Mouse (Mus musculus) CH12.LX (cell line): ENCODE data around the gene Slc13a4. TPM values are rescaled to one million over a fixed set of nuclear protein-coding genes. Genes with fewer than 3 reads are reported as not detected.

Experiments used
- DNase-seq: peaks from one replicate; pipeline ENCODE4 v3.0.0-alpha.2; 2013; ENCODE audit errors: extremely low read depth
- H3K27ac ChIP-seq: 2 replicates; pipeline ENCODE4 v1.5.1; 2012; ENCODE audit warnings: low read depth, mild to moderate bottlenecking, control low read depth, moderate library complexity; ENCODE audit not compliant: insufficient read depth
- H3K27me3 ChIP-seq: replicated peaks from 2 replicates; pipeline ENCODE3; 2012; ENCODE audit warnings: inconsistent platforms
- H3K36me3 ChIP-seq, 2 experiments: replicated peaks in 1 of 2; 2 replicates each; pipeline versions ENCODE3 to v1.6.1; 2012; ENCODE audit warnings: inconsistent platforms in 1 of 2, low read length in 1 of 2, mild to moderate bottlenecking in 1 of 2, mixed read lengths in 1 of 2, moderate library complexity in 1 of 2; ENCODE audit not compliant: control insufficient read depth in 1 of 2, insufficient read depth in 1 of 2
- H3K4me1 ChIP-seq, 2 experiments: 2 replicates each; pipeline ENCODE4 v1.6.1; 2012; ENCODE audit warnings: inconsistent platforms in 1 of 2, moderate library complexity in 1 of 2; ENCODE audit not compliant: insufficient read depth in 2 of 2, control insufficient read depth in 1 of 2
- H3K4me2 ChIP-seq: 2 replicates; pipeline ENCODE4 v1.6.1; 2012; ENCODE audit warnings: low read depth, mild to moderate bottlenecking, control low read depth; ENCODE audit not compliant: poor library complexity, insufficient read depth, severe bottlenecking
- H3K4me3 ChIP-seq, 3 experiments: fragments of 150-350 bp in 1 of 3; sonication (generic) in 1 of 3; replicated peaks in 1 of 3; 2 replicates each; pipeline versions ENCODE3 to v1.5.1; 2011 to 2012; ENCODE audit warnings: low read depth in 2 of 3, low read length in 2 of 3, mild to moderate bottlenecking in 2 of 3, moderate library complexity in 2 of 3, control low read depth in 1 of 3, improper control_type of control experiment in 1 of 3, inconsistent platforms in 1 of 3, mixed read lengths in 1 of 3; ENCODE audit not compliant: poor library complexity in 1 of 3
- H3K79me2 ChIP-seq: replicated peaks from 2 replicates; pipeline ENCODE4 v1.6.1; 2012; ENCODE audit warnings: mild to moderate bottlenecking, moderate library complexity; ENCODE audit not compliant: control insufficient read depth, poor library complexity, insufficient read depth, severe bottlenecking; ENCODE audit errors: extremely low read depth
- H3K9ac ChIP-seq: 2 replicates; pipeline ENCODE4 v1.6.1; 2012; ENCODE audit warnings: low read depth, mild to moderate bottlenecking, control low read depth, moderate library complexity; ENCODE audit not compliant: insufficient read depth
- H3K9me3 ChIP-seq: replicated peaks from 2 replicates; pipeline ENCODE3; 2012; ENCODE audit warnings: low read length, inconsistent platforms, mixed read lengths
- CHD1 ChIP-seq: IDR thresholded peaks from 2 replicates; pipeline ENCODE4 v1.6.1; 2012; ENCODE audit warnings: low read depth, low read length, improper control_type of control experiment, inconsistent platforms
- CTCF ChIP-seq, 2 experiments: IDR thresholded peaks in 1 of 2; conservative IDR thresholded peaks in 1 of 2; 2 replicates each; pipeline ENCODE4 v1.5.1; 2011 to 2012; ENCODE audit warnings: low read depth in 2 of 2, low read length in 2 of 2, improper control_type of control experiment in 1 of 2, inconsistent platforms in 1 of 2, mild to moderate bottlenecking in 1 of 2, moderate library complexity in 1 of 2
- ETS1 ChIP-seq: conservative IDR thresholded peaks from 2 replicates; pipeline ENCODE4 v1.6.1; 2012; ENCODE audit warnings: low read depth, mild to moderate bottlenecking, inconsistent platforms, low read length, improper control_type of control experiment, moderate library complexity
- MAZ ChIP-seq: IDR thresholded peaks from 2 replicates; pipeline ENCODE4 v1.6.1; 2012; ENCODE audit warnings: low read depth, mild to moderate bottlenecking, inconsistent platforms, low read length, improper control_type of control experiment, moderate library complexity
- MXI1 ChIP-seq: IDR thresholded peaks from 2 replicates; pipeline ENCODE4 v1.6.1; 2011; ENCODE audit warnings: mild to moderate bottlenecking, low read depth, low read length, improper control_type of control experiment
- USF1 ChIP-seq: IDR thresholded peaks from 2 replicates; pipeline ENCODE4 v1.6.1; 2014; ENCODE audit warnings: low read depth, mild to moderate bottlenecking, inconsistent platforms, low read length, improper control_type of control experiment
- USF2 ChIP-seq: conservative IDR thresholded peaks from 2 replicates; pipeline ENCODE4 v1.6.1; 2011; ENCODE audit warnings: low read depth, low read length, improper control_type of control experiment
- ZKSCAN1 ChIP-seq: IDR thresholded peaks from 2 replicates; pipeline ENCODE4 v1.6.1; 2012; ENCODE audit warnings: low read depth, inconsistent platforms, low read length, improper control_type of control experiment, borderline replicate concordance
- dilution Hi-C: fragments of 300-500 bp; cut with MboI; formaldehyde crosslinking; loops from 2 replicates; pipeline ENCODE4 v1.14.3; 2020; ENCODE audit warnings: low sequenced_read_pairs; ENCODE audit not compliant: extremely low pct_unique_long_range_greater_than_20kb, extremely low pct_ligation_motif_present
- in situ Hi-C: fragments of 300-500 bp; cut with MboI; formaldehyde crosslinking; loops from 3 replicates; pipeline ENCODE4 v1.14.3; 2019; ENCODE audit warnings: low sequenced_read_pairs, low pct_ligation_motif_present, low pct_unique_long_range_greater_than_20kb, mixed read lengths
- polyA plus RNA-seq: library from polyadenylated mRNA; unstranded; fragments of >175 nt; gene quantifications from 2 replicates; pipeline ENCODE4 v1.2.1, GENCODE M21; 2012; ENCODE audit warnings: low read depth; ENCODE audit not compliant: insufficient read length
- total RNA-seq, 2 experiments: library from RNA; depleted of rRNA; stranded (reverse); fragments of 300-350 nt in 1 of 2; fragments of >200 nt in 1 of 2; gene quantifications; 2 replicates each; pipeline ENCODE4 v1.2.3; 2012 to 2014

Gene Slc13a4
- total and polyA plus RNA-seq, 3 experiments, result not detected

DNA sequence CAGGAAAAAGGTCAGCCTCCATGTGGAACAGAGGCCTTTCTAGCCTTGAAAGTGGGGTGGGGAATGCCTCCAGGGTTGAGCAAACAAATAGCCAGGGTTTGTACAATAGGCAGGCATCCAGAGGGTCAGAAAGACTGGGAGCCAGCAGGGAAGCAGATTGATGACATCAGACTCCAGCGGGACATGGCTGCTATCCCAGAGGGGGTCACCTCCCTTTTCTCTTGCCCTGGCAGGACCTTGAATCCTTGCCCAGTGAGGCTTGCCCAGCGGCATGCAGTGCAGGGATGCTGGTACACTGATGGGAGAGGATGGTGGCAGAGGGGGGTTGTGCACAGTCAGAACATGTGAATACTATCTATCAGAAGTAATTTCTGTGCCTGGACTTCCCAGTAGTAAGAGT, 10.9 kb downstream of the Slc13a4 start:
- H3K4me1 ChIP-seq, result peaks cover 0 to 12% of the 10 kb centered on the region in 2 experiments; a peak in 2 of 4 replicates
- H3K36me3 ChIP-seq, result no peaks in the 10 kb centered on the region
- peaks cover 2% of the 10 kb centered on the region for H3K9me3 ChIP-seq
- DNase-seq, result no peak
- no peaks in the 10 kb centered on the region for H3K27me3 ChIP-seq
- H3K4me2 ChIP-seq, result no peak overlapping the region
- H3K9ac ChIP-seq, result no peak overlapping the region
- in situ Hi-C loops, result no loop called here
- no peak overlapping the region for H3K27ac ChIP-seq
- H3K4me3 ChIP-seq, result no peak overlapping the region
- TF ChIP-seq MAZ (no peak), MXI1 (no peak), USF1 (no peak), ETS1 (no peak)
- TF ChIP-seq, all 38 proteins: peak for 0
- H3K79me2 ChIP-seq, result no peaks in the 10 kb centered on the region
- dilution Hi-C loops, result no loop called here

DNA sequence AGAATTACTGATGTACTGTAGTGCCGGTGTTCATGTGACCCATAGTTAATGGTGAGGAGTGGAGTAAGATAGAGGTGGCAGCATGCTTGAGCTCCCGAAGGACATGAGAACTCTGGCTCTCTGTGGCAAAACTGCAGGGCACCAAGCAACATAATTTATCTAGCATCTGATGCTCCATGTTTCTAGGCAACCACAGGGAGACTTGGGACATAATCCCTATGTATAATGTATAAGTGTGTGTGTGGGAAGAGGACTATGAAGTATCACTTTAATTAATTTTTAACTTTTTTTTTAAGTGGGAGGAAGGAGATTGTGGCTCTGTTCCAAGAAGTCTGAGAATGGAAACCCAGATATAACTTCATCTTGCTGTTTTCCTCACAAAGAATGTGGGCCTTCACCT, 13.0 kb downstream of the Slc13a4 start:
- H3K27me3 ChIP-seq, result no peaks in the 10 kb centered on the region
- in situ Hi-C loops, result no loop called here
- DNase-seq, result no peak
- H3K9me3 ChIP-seq, result peaks cover 2% of the 10 kb centered on the region
- TF ChIP-seq MXI1 (no peak), USF1 (no peak), USF2 (no peak), CHD1 (no peak)
- H3K4me1 ChIP-seq, result peaks cover 0 to 12% of the 10 kb centered on the region in 2 experiments; a peak in 2 of 4 replicates
- H3K4me2 ChIP-seq, result no peak overlapping the region
- H3K4me3 ChIP-seq, result no peak overlapping the region
- no peak overlapping the region for H3K9ac ChIP-seq
- dilution Hi-C loops, result no loop called here
- H3K79me2 ChIP-seq, result no peaks in the 10 kb centered on the region
- H3K36me3 ChIP-seq, result no peaks in the 10 kb centered on the region
- no peak overlapping the region for H3K27ac ChIP-seq

DNA sequence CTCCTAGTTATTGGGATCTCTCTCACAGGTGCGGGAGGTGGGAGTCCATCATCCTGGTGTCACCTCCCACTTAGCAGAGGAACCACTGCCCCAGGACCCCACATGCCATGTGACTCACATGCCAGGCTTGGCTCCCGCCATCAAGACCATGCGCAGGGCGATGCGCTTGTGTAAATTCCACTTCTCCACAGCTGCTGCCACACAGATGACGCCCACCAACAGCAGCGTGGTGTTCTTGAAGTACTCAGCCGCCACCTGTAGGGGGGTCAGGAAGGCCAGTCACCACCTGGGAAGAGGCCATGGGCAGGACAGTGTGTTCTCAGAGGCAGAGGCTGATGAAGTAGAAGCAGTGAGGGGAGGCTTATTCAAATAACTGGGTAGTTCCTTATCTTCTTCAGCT, 18.3 kb downstream of the Slc13a4 start:
- H3K9me3 ChIP-seq, result peaks cover 2% of the 10 kb centered on the region
- H3K4me3 ChIP-seq, result no peak overlapping the region
- H3K27me3 ChIP-seq, result no peaks in the 10 kb centered on the region
- no peaks in the 10 kb centered on the region for H3K79me2 ChIP-seq
- DNase-seq, result no peak
- dilution Hi-C loops (no loop called here), in situ Hi-C loops (no loop called here)
- TF ChIP-seq CTCF (conservative IDR thresholded peaks at IDR 0.05 in 1 of 2, IDR thresholded peaks at IDR 0.05 in 1 of 2; ENCODE audit: low read depth in 2 of 2, low read length in 2 of 2) (peak in 1 of 2 experiments; percentile 16; a peak in 1 of 4 replicates), ZKSCAN1 (no peak)
- no peaks in the 10 kb centered on the region for H3K36me3 ChIP-seq
- H3K9ac ChIP-seq, result no peak overlapping the region
- H3K4me2 ChIP-seq, result no peak overlapping the region
- peaks cover 8 to 19% of the 10 kb centered on the region in 2 experiments; a peak in 3 of 4 replicates for H3K4me1 ChIP-seq
- H3K27ac ChIP-seq, result no peak overlapping the region
